Mouse (Mus musculus) lung, embryonic 16.5 days (tissue): ENCODE results near the gene Mcu. TPM values are rescaled to one million over a fixed set of nuclear protein-coding genes. Genes with fewer than 3 reads are reported as not detected.
A peak's percentile ranks its signal among the peaks of the same experiment; 100 is the strongest.

ENCODE experiments used
- ATAC-seq: fragments of 200-750 bp; cut with Nextera tagmentation; 2 replicates; pipeline ENCODE4 v1.8.0; 2017; ENCODE audit warnings: low read depth, mild to moderate bottlenecking, moderate library complexity
- H3K27ac ChIP-seq: fragments of 300-500 bp; sonication (generic); 2 replicates; pipeline ENCODE4 v1.5.1; 2014; ENCODE audit warnings: mild to moderate bottlenecking, control low read depth, low read length
- H3K27me3 ChIP-seq: fragments of 300-500 bp; sonication (generic); 2 replicates; pipeline ENCODE4 v1.6.1; 2014; ENCODE audit warnings: low read depth, low read length, mixed read lengths; ENCODE audit not compliant: control insufficient read depth, insufficient read depth
- H3K36me3 ChIP-seq: fragments of 300-500 bp; sonication (generic); 2 replicates; pipeline ENCODE4 v1.6.1; 2014; ENCODE audit warnings: low read length; ENCODE audit not compliant: control insufficient read depth, insufficient read depth
- H3K4me1 ChIP-seq: fragments of 300-500 bp; sonication (generic); replicated peaks from 2 replicates; pipeline ENCODE4 v1.6.1; 2014; ENCODE audit warnings: low read length, mixed read lengths; ENCODE audit not compliant: control insufficient read depth, insufficient read depth
- H3K4me2 ChIP-seq: fragments of 300-500 bp; sonication (generic); 2 replicates; pipeline ENCODE4 v1.6.1; 2014; ENCODE audit warnings: low read depth, low read length, control low read depth
- H3K4me3 ChIP-seq: fragments of 300-500 bp; sonication (generic); 2 replicates; pipeline ENCODE4 v1.5.1; 2014; ENCODE audit warnings: mild to moderate bottlenecking, low read length, control low read depth
- H3K9ac ChIP-seq: fragments of 300-500 bp; sonication (generic); 2 replicates; pipeline ENCODE4 v1.6.1; 2014; ENCODE audit warnings: low read length, control low read depth
- H3K9me3 ChIP-seq: fragments of 300-500 bp; sonication (generic); 2 replicates; pipeline ENCODE4 v1.6.1; 2016; ENCODE audit warnings: low read length; ENCODE audit not compliant: control insufficient read depth
- WGBS: fragments of 180-500 bp; shearing (Covaris S2); extraction: QIAGEN DNeasy Blood & Tissue Kit; methylation state at CpG from one replicate; pipeline ENCODE4 v1.1.7; 2014; 5-methylcytosine and 5-hydroxymethylcytosine counted together
- polyA plus RNA-seq: library from polyadenylated mRNA; unstranded; fragments of >200 nt; fragmentation: Nextera tagmentation; extraction: Ambion mirVana; gene quantifications from 2 replicates; pipeline ENCODE4 v1.2.1, GENCODE M21; 2015

Mcu gene
- 30.6 and 33.3 TPM in 2 replicates for polyA plus RNA-seq

GRCm38 (mm10) chr10:59616522-59616921, at the start of gene Mcu:
Gene Mcu, minus strand, starts transcription at chr10:59616692.
- Histone ChIP-seq H3K27ac (peak within 1 kb of the TSS; percentile 58), H3K4me2 (peak within 1 kb of the TSS; percentile 90), H3K36me3 (no peaks in the 10 kb centered on the region), H3K4me3 (peak within 1 kb of the TSS; percentile 68), H3K27me3 (no peaks in the 10 kb centered on the region), H3K4me1 (peaks cover 19% of the 10 kb centered on the region), H3K9ac (peak within 1 kb of the TSS; percentile 80), H3K9me3 (no peaks in the 10 kb centered on the region)
- peak; percentile 99 for ATAC-seq
- WGBS: under 1% methylated on average over 34 of the region's 36 CpGs

- WGBS: 72% methylated on average over 13 of the region's 13 CpGs
- H3K9me3 ChIP-seq: peaks cover under 1% of the 10 kb centered on the region; the same call in 1 of the 2 replicates
- H3K4me3 ChIP-seq: no peak overlapping the region
- H3K27ac ChIP-seq: no peak overlapping the region
- H3K9ac ChIP-seq: no peak overlapping the region
- no peak for ATAC-seq
- H3K4me1 ChIP-seq: peaks cover 15% of the 10 kb centered on the region
- H3K4me2 ChIP-seq: no peak overlapping the region
- H3K27me3 ChIP-seq: no peaks in the 10 kb centered on the region
- no peaks in the 10 kb centered on the region for H3K36me3 ChIP-seq
These were observed 49.2 kb upstream of the Mcu start for GRCm38 (mm10) chr10:59665503-59666291.

DNA sequence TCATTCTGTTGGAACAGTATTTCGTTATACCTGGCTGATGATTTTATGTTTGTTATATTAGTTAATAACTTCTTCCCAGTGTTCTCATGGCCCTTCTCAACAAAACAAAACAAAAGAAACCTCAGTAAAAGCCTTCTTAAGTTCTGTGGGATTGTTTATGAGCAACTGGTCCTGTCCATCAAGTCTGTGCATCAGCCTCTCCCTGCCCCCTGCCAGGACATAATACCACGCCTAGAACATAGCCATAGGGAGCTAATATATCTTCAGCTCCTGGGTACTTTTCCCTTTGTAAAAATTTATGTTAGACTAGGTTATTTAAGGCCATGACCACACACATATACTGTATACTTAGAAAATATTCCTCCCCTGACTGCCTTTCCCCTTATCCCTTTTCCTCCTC, 48.3 kb upstream of the Mcu start:
- ATAC-seq: no peak
- Histone ChIP-seq H3K4me1 (peaks cover 15% of the 10 kb centered on the region), H3K27me3 (no peaks in the 10 kb centered on the region), H3K27ac (no peak overlapping the region), H3K4me2 (no peak overlapping the region), H3K36me3 (no peaks in the 10 kb centered on the region), H3K9me3 (peaks cover 7% of the 10 kb centered on the region; the same call in 1 of the 2 replicates), H3K9ac (no peak overlapping the region), H3K4me3 (no peak overlapping the region)
- 79% methylated on average over 2 of the region's 2 CpGs for WGBS

GRCm38 (mm10) chr10:59656799-59657198, 40.3 kb upstream of the Mcu start:
- Histone ChIP-seq H3K36me3 (no peaks in the 10 kb centered on the region), H3K9ac (no peak overlapping the region), H3K4me3 (no peak overlapping the region), H3K4me1 (no peaks in the 10 kb centered on the region), H3K27ac (no peak overlapping the region), H3K27me3 (no peaks in the 10 kb centered on the region), H3K9me3 (peaks cover 7% of the 10 kb centered on the region; the same call in 1 of the 2 replicates), H3K4me2 (no peak overlapping the region)
- 72% methylated on average over 13 of the region's 13 CpGs for WGBS
- ATAC-seq: no peak

GRCm38 (mm10) chr10:59646821-59647378, 30.4 kb upstream of the Mcu start:
- Histone ChIP-seq H3K4me3 (no peak overlapping the region), H3K36me3 (no peaks in the 10 kb centered on the region), H3K4me2 (no peak overlapping the region), H3K27ac (no peak overlapping the region), H3K27me3 (no peaks in the 10 kb centered on the region), H3K9ac (no peak overlapping the region), H3K9me3 (peaks cover 3% of the 10 kb centered on the region; the same call in 1 of the 2 replicates), H3K4me1 (no peaks in the 10 kb centered on the region)
- ATAC-seq: no peak
- 71% methylated on average over 5 of the region's 5 CpGs for WGBS

DNA sequence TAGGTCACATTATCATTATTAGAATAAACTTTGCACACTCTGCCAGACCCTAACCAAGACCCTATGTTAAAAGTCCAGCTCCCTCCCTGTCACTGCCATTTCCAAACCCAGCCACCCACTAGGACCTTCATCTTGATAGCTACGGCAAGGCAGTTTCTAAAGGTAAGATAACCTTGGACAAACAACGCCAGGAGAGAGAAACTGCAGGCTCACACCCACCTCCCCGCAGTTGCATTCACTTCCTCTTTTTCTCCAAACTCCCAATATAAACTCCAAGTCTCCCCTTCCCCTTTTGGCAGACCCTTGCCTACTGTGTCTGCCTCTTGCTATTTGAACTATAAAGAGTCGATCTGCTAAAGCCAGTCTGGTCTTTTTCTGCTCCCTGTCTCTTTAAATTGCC, 28.7 kb upstream of the Mcu start:
- Histone ChIP-seq H3K27ac (no peak overlapping the region), H3K4me3 (no peak overlapping the region), H3K36me3 (no peaks in the 10 kb centered on the region), H3K9me3 (peaks cover under 1% of the 10 kb centered on the region; the same call in 1 of the 2 replicates), H3K9ac (no peak overlapping the region), H3K4me2 (no peak overlapping the region), H3K27me3 (no peaks in the 10 kb centered on the region), H3K4me1 (no peaks in the 10 kb centered on the region)
- 42% methylated on average over 4 of the region's 4 CpGs for WGBS
- ATAC-seq: no peak

- H3K4me2 ChIP-seq: no peak overlapping the region
- no peak for ATAC-seq
- H3K4me3 ChIP-seq: no peak overlapping the region
- H3K27me3 ChIP-seq: no peaks in the 10 kb centered on the region
- no peak overlapping the region for H3K27ac ChIP-seq
- H3K36me3 ChIP-seq: no peaks in the 10 kb centered on the region
- no peaks in the 10 kb centered on the region for H3K4me1 ChIP-seq
- H3K9ac ChIP-seq: no peak overlapping the region
- no peaks in the 10 kb centered on the region for H3K9me3 ChIP-seq
- 75% methylated on average over 2 of the region's 2 CpGs for WGBS
These were observed 28.2 kb upstream of the Mcu start for GRCm38 (mm10) chr10:59644710-59645109.

- no peaks in the 10 kb centered on the region for H3K27me3 ChIP-seq
- WGBS: 59% methylated on average over 9 of the region's 9 CpGs
- H3K4me2 ChIP-seq: no peak overlapping the region
- H3K36me3 ChIP-seq: no peaks in the 10 kb centered on the region
- no peak overlapping the region for H3K27ac ChIP-seq
- H3K9me3 ChIP-seq: no peaks in the 10 kb centered on the region
- H3K4me1 ChIP-seq: no peaks in the 10 kb centered on the region
- no peak overlapping the region for H3K9ac ChIP-seq
- no peak overlapping the region for H3K4me3 ChIP-seq
- ATAC-seq: no peak
These were observed 27.2 kb upstream of the Mcu start for GRCm38 (mm10) chr10:59643645-59644044.

DNA sequence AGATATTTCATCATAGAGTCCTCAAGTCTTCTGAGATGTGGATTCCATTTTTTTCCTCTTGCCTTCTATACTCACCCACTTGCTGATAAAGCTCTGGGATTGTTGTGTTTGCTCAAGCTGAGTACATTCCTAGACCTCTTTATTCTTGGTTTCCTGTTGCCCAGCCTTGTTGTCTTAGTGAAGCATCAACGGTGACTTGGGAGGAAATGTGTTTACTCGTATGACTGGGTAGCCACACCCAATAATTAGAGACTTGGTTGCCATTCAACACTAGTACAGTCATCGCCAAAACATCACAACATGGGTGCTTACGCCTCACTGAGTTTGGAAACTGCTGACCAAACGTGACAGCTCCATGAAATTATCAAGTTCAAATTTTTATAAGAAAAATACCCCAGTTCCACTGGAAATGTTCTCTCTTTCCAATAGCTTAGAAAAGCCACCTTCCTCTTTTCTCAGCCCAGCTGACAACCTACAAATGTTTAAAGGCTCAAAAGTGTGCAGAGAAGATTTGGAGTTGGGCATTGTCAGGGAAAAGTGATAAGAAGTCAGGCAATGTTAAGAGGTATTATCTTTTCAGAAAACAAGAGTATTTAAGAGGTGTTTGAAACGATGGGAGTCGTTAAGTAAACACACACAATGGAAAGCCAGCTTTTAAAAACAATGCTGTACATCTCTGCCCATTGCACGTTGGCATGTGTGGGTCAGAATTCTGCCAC, 26.3 kb upstream of the Mcu start:
- Histone ChIP-seq H3K4me3 (no peak overlapping the region), H3K27ac (no peak overlapping the region), H3K4me2 (no peak overlapping the region), H3K9me3 (no peaks in the 10 kb centered on the region), H3K36me3 (no peaks in the 10 kb centered on the region), H3K4me1 (no peaks in the 10 kb centered on the region), H3K9ac (no peak overlapping the region), H3K27me3 (no peaks in the 10 kb centered on the region)
- ATAC-seq: no peak
- WGBS: 46% methylated on average over 8 of the region's 8 CpGs
